Mouse (Mus musculus): ENCODE measurements around the gene Hoxd9.
A peak's percentile ranks its signal among the peaks of the same experiment; 100 is the strongest.

Hoxd9 gene

GRCm38 (mm10) chr2:74668370-74669229, 28.9 kb upstream of the Hoxd9 start:
- no peak for DNase-seq (ENCODE audit: low read depth)

GRCm38 (mm10) chr2:74669230-74669578, 28.3 kb upstream of the Hoxd9 start:
- no peak for DNase-seq (ENCODE audit: low read depth)

GRCm38 (mm10) chr2:74669650-74670235, 27.8 kb upstream of the Hoxd9 start:
- DNase-seq (ENCODE audit: low read depth): no peak

- DNase-seq (ENCODE audit: low read depth): no peak
Measured at GRCm38 (mm10) chr2:74670632-74671188, 26.8 kb upstream of the Hoxd9 start.

- DNase-seq (ENCODE audit: low read depth): peak; percentile 73
Measured at GRCm38 (mm10) chr2:74671847-74672246, 25.7 kb upstream of the Hoxd9 start.

GRCm38 (mm10) chr2:74672481-74673362, 24.8 kb upstream of the Hoxd9 start:
- peak; percentile 83 for DNase-seq (ENCODE audit: low read depth)

GRCm38 (mm10) chr2:74673835-74674425, 23.6 kb upstream of the Hoxd9 start:
- DNase-seq (ENCODE audit: low read depth): no peak

GRCm38 (mm10) chr2:74674881-74675665, 22.5 kb upstream of the Hoxd9 start, which contains the start of gene Hoxd12:
Gene Hoxd12, plus strand, starts transcription at chr2:74675013.
- no peak for DNase-seq (ENCODE audit: low read depth)

GRCm38 (mm10) chr2:74675666-74676282, 21.8 kb upstream of the Hoxd9 start:
- no peak for DNase-seq (ENCODE audit: low read depth)

GRCm38 (mm10) chr2:74676376-74677052, 21.0 kb upstream of the Hoxd9 start:
- DNase-seq (ENCODE audit: low read depth): no peak

GRCm38 (mm10) chr2:74677106-74677505, 20.4 kb upstream of the Hoxd9 start:
- DNase-seq (ENCODE audit: low read depth): no peak

- no peak for DNase-seq (ENCODE audit: low read depth)
Measured at GRCm38 (mm10) chr2:74678891-74679595, 18.5 kb upstream of the Hoxd9 start, which contains the start of gene Hoxd11. Gene Hoxd11, plus strand, starts transcription at chr2:74679557.

- no peak for DNase-seq (ENCODE audit: low read depth)
Measured at GRCm38 (mm10) chr2:74679596-74679971, 17.9 kb upstream of the Hoxd9 start.

- DNase-seq (ENCODE audit: low read depth): no peak
Measured at GRCm38 (mm10) chr2:74679980-74680379, 17.5 kb upstream of the Hoxd9 start.

GRCm38 (mm10) chr2:74680561-74681398, 16.7 kb upstream of the Hoxd9 start:
- DNase-seq (ENCODE audit: low read depth): no peak

GRCm38 (mm10) chr2:74681594-74682531, 15.7 kb upstream of the Hoxd9 start:
- no peak for DNase-seq (ENCODE audit: low read depth)

GRCm38 (mm10) chr2:74682796-74683195, 14.7 kb upstream of the Hoxd9 start:
- no peak for DNase-seq (ENCODE audit: low read depth)
